Mouse (Mus musculus) lung, embryonic 14.5 days (tissue): ENCODE measurements around the gene Gm20388. TPM values are rescaled to one million over a fixed set of nuclear protein-coding genes. Genes with fewer than 3 reads are reported as not detected.

Experiments used
- ATAC-seq: fragments of 200-750 bp; cut with Nextera tagmentation; 2 replicates; pipeline ENCODE4 v1.8.0; 2017; ENCODE audit warnings: mild to moderate bottlenecking, moderate TSS enrichment, moderate library complexity; ENCODE audit not compliant: insufficient read depth
- DNase-seq: peaks from one replicate; pipeline ENCODE4 v3.0.0-alpha.2; 2015
- H3K27ac ChIP-seq: fragments of 300-500 bp; sonication (generic); 2 replicates; pipeline ENCODE4 v1.5.1; 2014; ENCODE audit warnings: low read depth, mild to moderate bottlenecking, moderate library complexity
- H3K27me3 ChIP-seq: fragments of 300-500 bp; sonication (generic); 2 replicates; pipeline ENCODE4 v1.6.1; 2014; ENCODE audit warnings: low read length, control low read depth; ENCODE audit not compliant: insufficient read depth
- H3K36me3 ChIP-seq: fragments of 300-500 bp; sonication (generic); 2 replicates; pipeline ENCODE4 v1.6.1; 2014; ENCODE audit warnings: control low read depth; ENCODE audit not compliant: insufficient read depth
- H3K4me1 ChIP-seq: fragments of 300-500 bp; sonication (generic); 2 replicates; pipeline ENCODE4 v1.6.1; 2014; ENCODE audit warnings: antibody characterized with exemption, control low read depth; ENCODE audit not compliant: insufficient read depth
- H3K4me2 ChIP-seq: fragments of 300-500 bp; sonication (generic); 2 replicates; pipeline ENCODE4 v1.6.1; 2014; ENCODE audit warnings: mild to moderate bottlenecking
- H3K4me3 ChIP-seq: fragments of 300-500 bp; sonication (generic); 2 replicates; pipeline ENCODE4 v1.5.1; 2014; ENCODE audit warnings: low read depth, low read length
- H3K9ac ChIP-seq: fragments of 300-500 bp; sonication (generic); 2 replicates; pipeline ENCODE4 v1.6.1; 2014
- H3K9me3 ChIP-seq: fragments of 300-500 bp; sonication (generic); 2 replicates; pipeline ENCODE4 v1.6.1; 2016; ENCODE audit warnings: low read depth, low read length, control low read depth
- CTCF ChIP-seq: IDR thresholded peaks from 2 replicates; pipeline ENCODE4 v1.5.1; 2016; ENCODE audit warnings: antibody characterized with exemption, low read depth
- WGBS: fragments of 180-500 bp; shearing (Covaris S2); extraction: QIAGEN DNeasy Blood & Tissue Kit; methylation state at CpG from one replicate; pipeline ENCODE4 v1.1.7; 2014; 5-methylcytosine and 5-hydroxymethylcytosine counted together
- polyA plus RNA-seq: library from polyadenylated mRNA; unstranded; fragments of >200 nt; fragmentation: Nextera tagmentation; extraction: Ambion mirVana; gene quantifications from 2 replicates; pipeline ENCODE4 v1.2.1, GENCODE M21; 2014

The Gm20388 gene
- polyA plus RNA-seq, 1 experiment from 2014 or later, result not detected

DNA sequence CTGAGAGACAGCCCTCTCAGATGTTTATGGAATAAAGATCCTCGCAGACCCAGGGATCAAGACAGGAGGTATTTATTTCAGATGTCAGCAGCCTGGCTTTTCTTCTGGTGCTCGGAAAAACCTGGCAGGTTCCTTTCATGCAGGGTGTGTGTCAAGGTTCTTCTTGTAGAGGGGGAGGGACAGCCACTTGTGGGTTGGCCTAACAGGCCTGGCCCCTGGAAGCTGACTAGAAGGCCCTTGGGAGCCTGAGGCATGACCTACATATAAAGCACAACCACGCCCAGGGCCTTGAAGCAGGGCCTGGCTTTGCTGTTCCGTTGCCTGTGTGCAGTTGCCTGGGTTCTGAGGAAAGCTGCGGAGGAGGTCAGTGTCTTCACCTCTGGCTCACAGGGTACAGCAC, 774.5 kb downstream of the Gm20388 start:
- no peak for TF ChIP-seq CTCF
- no peak overlapping the region for H3K4me2 ChIP-seq
- no peaks in the 10 kb centered on the region for H3K4me1 ChIP-seq
- H3K36me3 ChIP-seq, result no peaks in the 10 kb centered on the region
- H3K27ac ChIP-seq, result no peak overlapping the region; the same call in 1 of the 2 replicates
- no peak for DNase-seq
- WGBS, result 48% methylated on average over 5 of the region's 5 CpGs
- H3K9me3 ChIP-seq, result no peaks in the 10 kb centered on the region
- H3K27me3 ChIP-seq, result peaks cover 6% of the 10 kb centered on the region
- no peak for ATAC-seq
- H3K4me3 ChIP-seq, result no peak overlapping the region
- no peak overlapping the region; the same call in 1 of the 2 replicates for H3K9ac ChIP-seq

DNA sequence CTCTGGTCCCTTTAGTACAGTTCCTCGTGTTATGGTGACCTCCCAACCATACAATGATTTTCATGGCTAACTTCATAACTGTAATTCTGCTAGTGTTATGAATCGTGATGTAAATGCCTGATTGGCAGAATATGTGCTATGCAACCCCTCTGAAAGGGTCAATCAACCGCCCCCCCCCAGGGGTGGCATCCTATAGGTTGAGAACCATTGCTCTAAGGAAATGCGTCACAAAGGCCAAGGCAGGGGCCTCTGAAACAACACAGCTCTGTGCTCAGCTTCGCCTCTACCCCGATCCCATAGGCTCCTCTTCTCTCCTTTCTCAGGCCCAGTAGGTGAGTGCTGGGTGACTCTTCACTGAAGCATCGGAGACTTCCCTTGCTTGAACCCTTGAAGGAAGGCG, 775.0 kb downstream of the Gm20388 start:
- DNase-seq (no peak), ATAC-seq (no peak)
- Histone ChIP-seq H3K4me3 (no peak overlapping the region), H3K4me1 (no peaks in the 10 kb centered on the region), H3K9me3 (no peaks in the 10 kb centered on the region), H3K27ac (no peak overlapping the region), H3K9ac (no peak overlapping the region), H3K36me3 (no peaks in the 10 kb centered on the region), H3K27me3 (peaks cover 6% of the 10 kb centered on the region), H3K4me2 (no peak overlapping the region)
- 79% methylated on average over 8 of the region's 8 CpGs for WGBS
- no peak for TF ChIP-seq CTCF

- no peak overlapping the region for H3K9ac ChIP-seq
- H3K4me3 ChIP-seq, result no peak overlapping the region
- peaks cover 6% of the 10 kb centered on the region for H3K27me3 ChIP-seq
- no peaks in the 10 kb centered on the region for H3K9me3 ChIP-seq
- no peak overlapping the region for H3K4me2 ChIP-seq
- ATAC-seq, result no peak
- 83% methylated on average over 13 of the region's 13 CpGs for WGBS
- no peak for TF ChIP-seq CTCF
- H3K36me3 ChIP-seq, result no peaks in the 10 kb centered on the region
- no peak for DNase-seq
- H3K27ac ChIP-seq, result no peak overlapping the region
- no peaks in the 10 kb centered on the region for H3K4me1 ChIP-seq
These were observed 775.4 kb downstream of the Gm20388 start for GRCm38 (mm10) chr8:120686051-120686450.

DNA sequence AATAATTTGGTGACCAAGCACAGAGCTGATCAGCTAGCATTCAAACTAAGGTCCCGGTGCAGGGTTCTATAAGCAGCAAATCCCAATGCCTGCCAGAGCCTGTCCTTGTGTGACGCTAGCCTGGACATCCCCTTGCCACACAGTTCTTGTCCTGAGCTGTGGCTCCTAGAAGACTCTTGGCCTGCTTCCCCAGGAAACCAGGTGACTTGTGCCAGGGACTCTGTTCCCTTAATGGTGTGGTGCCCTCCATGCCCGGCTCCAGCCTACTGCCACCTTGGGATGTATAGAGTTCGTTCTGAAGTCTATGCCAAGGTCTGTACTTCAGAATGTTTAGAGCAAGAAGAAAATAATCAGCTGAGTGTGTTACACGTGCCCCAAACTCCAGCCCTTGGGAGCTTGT, 775.9 kb downstream of the Gm20388 start:
- Histone ChIP-seq H3K9me3 (no peaks in the 10 kb centered on the region), H3K4me3 (no peak overlapping the region), H3K27me3 (peaks cover 6% of the 10 kb centered on the region), H3K9ac (no peak overlapping the region), H3K4me1 (no peaks in the 10 kb centered on the region), H3K36me3 (no peaks in the 10 kb centered on the region), H3K4me2 (no peak overlapping the region), H3K27ac (no peak overlapping the region)
- TF ChIP-seq CTCF, result no peak
- no peak for ATAC-seq
- DNase-seq, result no peak
- WGBS, result 78% methylated on average over 5 of the region's 5 CpGs

DNA sequence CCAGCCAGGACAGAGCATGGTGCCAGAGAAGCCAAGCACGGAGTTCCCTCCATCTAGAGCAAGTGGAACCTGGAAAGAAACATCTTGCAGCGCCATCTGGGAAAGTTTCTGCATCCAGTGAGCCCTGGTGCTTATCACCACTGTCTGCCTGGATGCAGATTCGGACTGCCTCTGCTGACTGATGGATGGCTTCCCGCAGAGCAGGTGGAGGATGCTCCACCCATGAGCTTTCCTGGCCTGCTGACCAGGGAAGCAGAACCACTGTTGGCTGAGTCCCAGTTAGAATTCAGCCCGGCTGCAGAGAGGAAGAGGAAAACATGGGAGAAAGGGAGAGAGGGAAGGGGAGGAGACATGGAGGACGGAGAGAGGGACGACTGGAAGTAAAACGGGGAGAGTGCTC, 777.1 kb downstream of the Gm20388 start:
- no peak overlapping the region for H3K4me3 ChIP-seq
- WGBS, result 52% methylated on average over 8 of the region's 8 CpGs
- H3K27me3 ChIP-seq, result peaks cover 6% of the 10 kb centered on the region
- no peak overlapping the region for H3K27ac ChIP-seq
- ATAC-seq, result no peak
- no peak for TF ChIP-seq CTCF
- no peak overlapping the region for H3K9ac ChIP-seq
- H3K9me3 ChIP-seq, result no peaks in the 10 kb centered on the region
- no peaks in the 10 kb centered on the region for H3K36me3 ChIP-seq
- H3K4me2 ChIP-seq, result no peak overlapping the region
- H3K4me1 ChIP-seq, result peaks cover under 1% of the 10 kb centered on the region; the same call in 1 of the 2 replicates
- DNase-seq, result no peak

DNA sequence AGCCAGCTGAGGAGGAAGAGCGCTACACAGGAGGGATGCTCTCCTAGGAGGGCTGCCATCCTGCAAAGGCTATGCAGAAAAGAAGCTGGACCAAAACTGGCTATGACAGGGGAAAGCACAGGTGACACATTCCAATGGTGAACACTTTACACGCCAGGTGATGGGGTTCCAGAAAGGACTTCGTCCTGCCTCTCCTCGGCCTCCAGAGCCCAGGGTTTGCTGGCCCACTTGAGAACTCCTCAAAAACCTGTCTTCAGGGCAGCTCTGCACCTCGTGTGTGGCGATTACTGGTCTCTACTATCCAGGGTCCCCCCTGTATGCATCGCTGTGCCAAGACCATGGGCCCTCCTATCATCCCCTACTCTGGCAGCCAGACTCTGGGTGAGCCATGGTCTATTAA, 777.9 kb downstream of the Gm20388 start:
- peaks cover 6% of the 10 kb centered on the region for H3K27me3 ChIP-seq
- ATAC-seq (no peak), DNase-seq (no peak)
- TF ChIP-seq CTCF, result no peak
- H3K4me1 ChIP-seq, result peaks cover 2% of the 10 kb centered on the region; the same call in 1 of the 2 replicates
- H3K36me3 ChIP-seq, result no peaks in the 10 kb centered on the region
- H3K4me2 ChIP-seq, result no peak overlapping the region
- H3K27ac ChIP-seq, result no peak overlapping the region
- no peaks in the 10 kb centered on the region for H3K9me3 ChIP-seq
- no peak overlapping the region for H3K9ac ChIP-seq
- WGBS, result 84% methylated on average over 7 of the region's 7 CpGs
- no peak overlapping the region for H3K4me3 ChIP-seq

GRCm38 (mm10) chr8:120692934-120693333, 782.3 kb downstream of the Gm20388 start:
- DNase-seq (no peak), ATAC-seq (no peak)
- Histone ChIP-seq H3K9me3 (no peaks in the 10 kb centered on the region), H3K9ac (no peak overlapping the region), H3K27ac (no peak overlapping the region), H3K4me3 (no peak overlapping the region), H3K36me3 (no peaks in the 10 kb centered on the region), H3K4me1 (peaks cover 30% of the 10 kb centered on the region), H3K4me2 (no peak overlapping the region), H3K27me3 (no peaks in the 10 kb centered on the region)
- 49% methylated on average over 4 of the region's 4 CpGs for WGBS
- no peak for TF ChIP-seq CTCF
